Mouse (Mus musculus) cerebellum, adult 9-11 months (tissue): ENCODE measurements around the gene Ubn2.
"Not testable (repeated sequence)": the region's sequence is repeated elsewhere in the genome, so short reads cannot be mapped to it uniquely, and the experiment has no call there.

Experiments
- DNase-seq: peaks from one replicate; pipeline ENCODE4 v3.0.0; 2022

Gene Ubn2

GRCm38 (mm10) chr6:38534640-38535365 lies 101.1 kb downstream of the Ubn2 start:
- peak; percentile 97 for DNase-seq

GRCm38 (mm10) chr6:38535366-38535690 lies 101.6 kb downstream of the Ubn2 start:
- no peak for DNase-seq

- DNase-seq = no peak
These were observed 102.0 kb downstream of the Ubn2 start for GRCm38 (mm10) chr6:38535788-38536187.

- not testable (repeated sequence) for DNase-seq
These were observed 110.4 kb downstream of the Ubn2 start for GRCm38 (mm10) chr6:38544141-38544540.

GRCm38 (mm10) chr6:38547005-38547404 lies 113.3 kb downstream of the Ubn2 start:
- DNase-seq = not testable (repeated sequence)

GRCm38 (mm10) chr6:38547707-38548106 lies 114.0 kb downstream of the Ubn2 start:
- no peak for DNase-seq

- not testable (repeated sequence) for DNase-seq
These were observed 114.8 kb downstream of the Ubn2 start for GRCm38 (mm10) chr6:38548595-38548994.

GRCm38 (mm10) chr6:38549840-38550239 lies 116.1 kb downstream of the Ubn2 start:
- DNase-seq = peak; percentile 39

GRCm38 (mm10) chr6:38550250-38551061 lies 116.7 kb downstream of the Ubn2 start:
- DNase-seq = peak; percentile 85

GRCm38 (mm10) chr6:38551062-38551988 lies 117.6 kb downstream of the Ubn2 start, which contains the start of gene Luc7l2:
Luc7l2 (plus strand) TSS chr6:38551334.
- peak; percentile 99 for DNase-seq

- DNase-seq = peak; percentile 99
These were observed 118.4 kb downstream of the Ubn2 start for GRCm38 (mm10) chr6:38551989-38552635.

- no peak for DNase-seq
These were observed 118.9 kb downstream of the Ubn2 start for GRCm38 (mm10) chr6:38552636-38553000.
